Mouse (Mus musculus) myocyte (in vitro differentiated cells): ENCODE results near the gene Cdk12. TPM values are rescaled to one million over a fixed set of nuclear protein-coding genes. Genes with fewer than 3 reads are reported as not detected.

ENCODE experiments used
- H3K27me3 ChIP-seq: one replicate; pipeline ENCODE4 v1.6.1; 2011; ENCODE audit not compliant: control insufficient read depth, insufficient read depth, insufficient read length
- H3K36me3 ChIP-seq: one replicate; pipeline ENCODE4 v1.6.1; 2011; ENCODE audit not compliant: control insufficient read depth, insufficient read depth
- H3K4me2 ChIP-seq: one replicate; pipeline ENCODE4 v1.6.1; 2011; ENCODE audit warnings: low read depth, control low read depth
- H3K4me3 ChIP-seq: one replicate; pipeline ENCODE4 v1.5.1; 2011; ENCODE audit warnings: mild to moderate bottlenecking, control low read depth, moderate library complexity
- H3K79me2 ChIP-seq: one replicate; pipeline ENCODE4 v1.6.1; 2011; ENCODE audit not compliant: control insufficient read depth, insufficient read depth
- H3ac ChIP-seq: one replicate; pipeline ENCODE4 v1.6.1; 2011; ENCODE audit not compliant: control insufficient read depth, insufficient read length
- CEBPB ChIP-seq: IDR thresholded peaks from 2 replicates; pipeline ENCODE4 v1.6.1; 2011; ENCODE audit warnings: mild to moderate bottlenecking, moderate library complexity; ENCODE audit not compliant: poor library complexity, insufficient read depth, severe bottlenecking
- E2F4 ChIP-seq: IDR thresholded peaks from one replicate; pipeline ENCODE4 v1.6.1; 2011; ENCODE audit warnings: mild to moderate bottlenecking, control low read depth, moderate library complexity; ENCODE audit not compliant: insufficient read depth
- MAX ChIP-seq: IDR thresholded peaks from one replicate; pipeline ENCODE4 v1.6.1; 2011; ENCODE audit warnings: low read depth, mild to moderate bottlenecking, control low read depth
- MYOD1 ChIP-seq, 3 experiments: IDR thresholded peaks; one replicate each; pipeline ENCODE4 v1.6.1; 2011; ENCODE audit warnings: control low read depth in 2 of 3, low read depth in 2 of 3, mild to moderate bottlenecking in 2 of 3, moderate library complexity in 1 of 3; ENCODE audit not compliant: insufficient read length in 2 of 3, control insufficient read depth in 1 of 3
- MYOG ChIP-seq, 3 experiments: IDR thresholded peaks; one replicate each; pipeline ENCODE4 v1.6.1; 2011; ENCODE audit warnings: control low read depth in 2 of 3, low read depth in 2 of 3, mild to moderate bottlenecking in 2 of 3; ENCODE audit not compliant: insufficient read length in 2 of 3, control insufficient read depth in 1 of 3, insufficient read depth in 1 of 3
- POLR2A ChIP-seq: IDR thresholded peaks from one replicate; pipeline ENCODE4 v1.6.1; 2011; ENCODE audit warnings: low read depth, mild to moderate bottlenecking, control low read depth, moderate library complexity; ENCODE audit not compliant: insufficient read length
- POLR2AphosphoS2 ChIP-seq: IDR thresholded peaks from one replicate; pipeline ENCODE4 v1.6.1; 2011; ENCODE audit warnings: low read depth, control low read depth; ENCODE audit not compliant: insufficient read length
- REST ChIP-seq: IDR thresholded peaks from one replicate; pipeline ENCODE4 v1.6.1; 2011; ENCODE audit warnings: mild to moderate bottlenecking, control low read depth, moderate library complexity; ENCODE audit not compliant: insufficient read depth, insufficient read length
- SRF ChIP-seq: IDR thresholded peaks from one replicate; pipeline ENCODE4 v1.6.1; 2011; ENCODE audit warnings: low read depth; ENCODE audit not compliant: control insufficient read depth, insufficient read length
- TCF12 ChIP-seq: IDR thresholded peaks from one replicate; pipeline ENCODE4 v1.6.1; 2011; ENCODE audit warnings: mild to moderate bottlenecking, control low read depth; ENCODE audit not compliant: poor library complexity, insufficient read depth, severe bottlenecking
- TCF3 ChIP-seq: IDR thresholded peaks from one replicate; pipeline ENCODE4 v1.6.1; 2011; ENCODE audit warnings: low read depth, control low read depth; ENCODE audit not compliant: insufficient read length
- USF1 ChIP-seq: IDR thresholded peaks from one replicate; pipeline ENCODE4 v1.6.1; 2011; ENCODE audit warnings: low read depth, mild to moderate bottlenecking, control low read depth, moderate library complexity
- polyA plus RNA-seq: library from polyadenylated mRNA; unstranded; fragments of >200 nt; fragmentation: generic; extraction: Trizol; gene quantifications from one replicate; pipeline ENCODE4 v1.2.1, GENCODE M21; 2012; ENCODE audit warnings: missing spikeins

The Cdk12 gene
- polyA plus RNA-seq, 1 experiment: 7.3 TPM

- no peak overlapping the region for H3ac ChIP-seq
- no peak overlapping the region for H3K4me2 ChIP-seq
- TF ChIP-seq POLR2A (no peak), REST (no peak), E2F4 (no peak), CEBPB (no peak), USF1 (no peak), TCF12 (no peak), SRF (no peak), TCF3 (no peak), MYOD1 (IDR thresholded peaks at IDR 0.05; ENCODE audit: control insufficient read depth in 1 of 3, insufficient read length in 2 of 3, low read depth in 2 of 3) (no peak), MYOG (IDR thresholded peaks at IDR 0.05; ENCODE audit: control insufficient read depth in 1 of 3, insufficient read depth in 1 of 3, insufficient read length in 2 of 3, low read depth in 2 of 3) (no peak), POLR2AphosphoS2 (no peak), MAX (no peak)
- peaks cover 23% of the 10 kb centered on the region for H3K36me3 ChIP-seq
- H3K79me2 ChIP-seq: no peaks in the 10 kb centered on the region
- H3K4me3 ChIP-seq: no peak overlapping the region
- no peaks in the 10 kb centered on the region for H3K27me3 ChIP-seq
Measured at GRCm38 (mm10) chr11:98270066-98270465, 67.2 kb downstream of the Cdk12 start.

DNA sequence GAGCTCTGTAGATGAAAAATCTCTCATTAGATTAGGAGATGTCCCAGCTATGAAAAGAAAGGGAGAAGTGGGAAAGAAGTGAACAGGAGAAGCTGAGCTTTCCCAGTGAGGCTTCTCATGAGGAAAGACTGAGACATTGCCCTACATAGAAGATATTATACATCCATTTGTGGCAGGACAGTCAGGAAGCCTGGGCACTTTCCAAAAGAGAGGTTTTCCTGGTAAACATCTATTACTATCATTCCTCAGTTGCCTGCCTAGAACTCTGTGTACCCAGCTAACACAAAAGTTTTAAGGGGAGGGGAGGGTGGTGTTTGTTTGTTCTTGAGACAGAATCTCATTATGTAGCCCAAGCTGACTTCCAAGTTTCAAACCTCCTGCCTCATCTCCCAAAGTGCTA, 67.6 kb downstream of the Cdk12 start:
- H3K36me3 ChIP-seq: peaks cover 23% of the 10 kb centered on the region
- H3K4me2 ChIP-seq: no peak overlapping the region
- no peak overlapping the region for H3K4me3 ChIP-seq
- H3K27me3 ChIP-seq: no peaks in the 10 kb centered on the region
- TF ChIP-seq MYOD1 (IDR thresholded peaks at IDR 0.05; ENCODE audit: control insufficient read depth in 1 of 3, insufficient read length in 2 of 3, low read depth in 2 of 3) (no peak), USF1 (no peak), E2F4 (no peak), MAX (no peak), CEBPB (no peak), POLR2A (no peak), POLR2AphosphoS2 (no peak)
- H3ac ChIP-seq: no peak overlapping the region
- no peaks in the 10 kb centered on the region for H3K79me2 ChIP-seq

DNA sequence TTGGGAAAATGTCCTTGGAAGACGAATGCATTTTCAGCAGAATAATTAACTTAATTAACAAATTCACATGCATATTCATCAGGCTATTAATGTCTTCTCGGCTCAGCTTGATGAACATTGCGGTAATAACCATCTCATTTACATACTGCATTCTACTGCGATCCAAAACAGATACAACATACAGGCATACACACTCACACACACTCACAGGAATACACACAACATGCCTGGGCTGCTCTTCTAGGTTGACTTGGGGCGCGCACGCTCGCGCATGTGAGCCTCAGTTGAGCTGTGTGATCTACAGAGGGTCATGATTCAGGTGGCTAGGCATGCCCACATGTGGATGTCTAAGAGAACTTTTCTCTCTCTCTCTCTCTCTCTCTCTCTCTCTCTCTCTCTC, 80.9 kb downstream of the Cdk12 start:
- Histone ChIP-seq H3K4me3 (no peak overlapping the region), H3K79me2 (no peaks in the 10 kb centered on the region), H3K4me2 (no peak overlapping the region), H3K36me3 (peaks cover 6% of the 10 kb centered on the region), H3K27me3 (peaks cover 11% of the 10 kb centered on the region), H3ac (no peak overlapping the region)
- TF ChIP-seq CEBPB (no peak), POLR2A (no peak), MYOG (IDR thresholded peaks at IDR 0.05; ENCODE audit: control insufficient read depth in 1 of 3, insufficient read depth in 1 of 3, insufficient read length in 2 of 3, low read depth in 2 of 3) (no peak), MYOD1 (IDR thresholded peaks at IDR 0.05; ENCODE audit: control insufficient read depth in 1 of 3, insufficient read length in 2 of 3, low read depth in 2 of 3) (no peak), POLR2AphosphoS2 (no peak), E2F4 (no peak), REST (no peak), TCF3 (no peak), MAX (no peak)

DNA sequence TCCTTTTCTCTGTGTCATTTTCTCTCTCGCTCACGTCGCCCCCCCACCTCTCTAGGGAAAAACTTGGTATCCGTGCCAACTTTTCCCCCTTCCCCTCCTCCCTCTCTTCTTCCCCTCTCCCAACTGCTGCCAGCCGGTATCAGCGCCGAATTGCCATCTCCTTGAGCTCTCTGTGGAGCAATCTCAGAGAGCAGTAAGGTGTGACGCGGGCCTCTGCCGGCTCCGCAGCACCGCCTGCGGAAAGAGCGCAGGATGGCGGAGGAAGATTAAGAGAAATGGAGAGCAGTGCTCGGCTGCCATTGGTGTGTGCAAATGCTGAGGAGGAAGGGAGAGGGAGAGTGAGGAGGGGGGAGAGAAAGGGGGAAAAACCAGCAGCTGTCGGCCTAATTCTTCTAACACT, 81.4 kb downstream of the Cdk12 start:
- H3K4me3 ChIP-seq: no peak overlapping the region

GRCm38 (mm10) chr11:98285368-98285767, 82.5 kb downstream of the Cdk12 start:
- Histone ChIP-seq H3K79me2 (no peaks in the 10 kb centered on the region), H3ac (no peak overlapping the region)

More for the DNA sequence above, 81.4 kb downstream of the Cdk12 start:
- no peaks in the 10 kb centered on the region for H3K79me2 ChIP-seq
- H3K27me3 ChIP-seq: peaks cover 14% of the 10 kb centered on the region
- H3K36me3 ChIP-seq: peaks cover 3% of the 10 kb centered on the region
- TF ChIP-seq POLR2A (no peak), TCF3 (no peak), MYOG (IDR thresholded peaks at IDR 0.05; ENCODE audit: control insufficient read depth in 1 of 3, insufficient read depth in 1 of 3, insufficient read length in 2 of 3, low read depth in 2 of 3) (no peak), POLR2AphosphoS2 (no peak), USF1 (no peak), E2F4 (no peak), CEBPB (no peak), MYOD1 (IDR thresholded peaks at IDR 0.05; ENCODE audit: control insufficient read depth in 1 of 3, insufficient read length in 2 of 3, low read depth in 2 of 3) (no peak), TCF12 (no peak), MAX (no peak), SRF (no peak), REST (no peak)
- H3ac ChIP-seq: no peak overlapping the region
- no peak overlapping the region for H3K4me2 ChIP-seq

More at GRCm38 (mm10) chr11:98285368-98285767, 82.5 kb downstream of the Cdk12 start:
- Histone ChIP-seq H3K36me3 (no peaks in the 10 kb centered on the region), H3K4me3 (no peak overlapping the region), H3K27me3 (peaks cover 24% of the 10 kb centered on the region), H3K4me2 (no peak overlapping the region)
- TF ChIP-seq POLR2A: no peak
- no peak for TF ChIP-seq POLR2AphosphoS2
- TF ChIP-seq USF1: no peak
- no peak for TF ChIP-seq MYOG (IDR thresholded peaks at IDR 0.05; ENCODE audit: control insufficient read depth in 1 of 3, insufficient read depth in 1 of 3, insufficient read length in 2 of 3, low read depth in 2 of 3)
- TF ChIP-seq E2F4: no peak
- no peak for TF ChIP-seq SRF
- TF ChIP-seq MYOD1 (IDR thresholded peaks at IDR 0.05; ENCODE audit: control insufficient read depth in 1 of 3, insufficient read length in 2 of 3, low read depth in 2 of 3): no peak
- TF ChIP-seq TCF12: no peak
- TF ChIP-seq MAX: no peak
- no peak for TF ChIP-seq TCF3
- no peak for TF ChIP-seq REST
- no peak for TF ChIP-seq CEBPB
